Mouse (Mus musculus) stomach, embryonic 14.5 days (tissue): ENCODE measurements around the gene Tmem160. TPM values are rescaled to one million over a fixed set of nuclear protein-coding genes. Genes with fewer than 3 reads are reported as not detected.

Experiments
- ATAC-seq: fragments of 200-750 bp; cut with Nextera tagmentation; 2 replicates; pipeline ENCODE4 v1.8.0; 2017; ENCODE audit warnings: low read depth, moderate TSS enrichment; ENCODE audit not compliant: insufficient number of reproducible peaks, insufficient read depth, low FRiP score
- H3K27ac ChIP-seq: fragments of 300-500 bp; sonication (generic); 2 replicates; pipeline ENCODE4 v1.5.1; 2014; ENCODE audit warnings: mild to moderate bottlenecking, low read length, moderate library complexity, mixed read lengths
- H3K27me3 ChIP-seq: fragments of 300-500 bp; sonication (generic); 2 replicates; pipeline ENCODE4 v1.6.1; 2014; ENCODE audit warnings: low read length, control low read depth, mixed read lengths; ENCODE audit not compliant: control insufficient read depth, insufficient read depth
- H3K36me3 ChIP-seq: fragments of 300-500 bp; sonication (generic); 2 replicates; pipeline ENCODE4 v1.6.1; 2014; ENCODE audit warnings: mild to moderate bottlenecking, control low read depth, low read length, moderate library complexity, mixed read lengths; ENCODE audit not compliant: control insufficient read depth, insufficient read depth
- H3K4me1 ChIP-seq: fragments of 300-500 bp; sonication (generic); 2 replicates; pipeline ENCODE4 v1.6.1; 2014; ENCODE audit warnings: low read length, control low read depth, mixed read lengths; ENCODE audit not compliant: control insufficient read depth, insufficient read depth
- H3K4me2 ChIP-seq: fragments of 300-500 bp; sonication (generic); replicated peaks from 2 replicates; pipeline ENCODE4 v1.6.1; 2014; ENCODE audit warnings: low read depth, low read length, control low read depth
- H3K4me3 ChIP-seq: fragments of 300-500 bp; sonication (generic); 2 replicates; pipeline ENCODE4 v1.5.1; 2014; ENCODE audit warnings: low read depth, low read length, control low read depth
- H3K9ac ChIP-seq: fragments of 300-500 bp; sonication (generic); replicated peaks from 2 replicates; pipeline ENCODE4 v1.6.1; 2014; ENCODE audit warnings: low read depth, mild to moderate bottlenecking, control low read depth, low read length, moderate library complexity, mixed read lengths
- H3K9me3 ChIP-seq: fragments of 300-500 bp; sonication (generic); 2 replicates; pipeline ENCODE4 v1.6.1; 2016; ENCODE audit warnings: low read depth, low read length, control low read depth; ENCODE audit not compliant: control insufficient read depth
- WGBS: fragments of 180-500 bp; shearing (Covaris S2); extraction: QIAGEN DNeasy Blood & Tissue Kit; methylation state at CpG from one replicate; pipeline ENCODE4 v1.1.7; 2014; 5-methylcytosine and 5-hydroxymethylcytosine counted together
- polyA plus RNA-seq: library from polyadenylated mRNA; unstranded; fragments of >200 nt; fragmentation: Nextera tagmentation; extraction: Ambion mirVana; gene quantifications from 2 replicates; pipeline ENCODE4 v1.2.1, GENCODE M21; 2014

Gene Tmem160
- polyA plus RNA-seq, 1 experiment from 2014 or later, result 53.9 TPM

DNA sequence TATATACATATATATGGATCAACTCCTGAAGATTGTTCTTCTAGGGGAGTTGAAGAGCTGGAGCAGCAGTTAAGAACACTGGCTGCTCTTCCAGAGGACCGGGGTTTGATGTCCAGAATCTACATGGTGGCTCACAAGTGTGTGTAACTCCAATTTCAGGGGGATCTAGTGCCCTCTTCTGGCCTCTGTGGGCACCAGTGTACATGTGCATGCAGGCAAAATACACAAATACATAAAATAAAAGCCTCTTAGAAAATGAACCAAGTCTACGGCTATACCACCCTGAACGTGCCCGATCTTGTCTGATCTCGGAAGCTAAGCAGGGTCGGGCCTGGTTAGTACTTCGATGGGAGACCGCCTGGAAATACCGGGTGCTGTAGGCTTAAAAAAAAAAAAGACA, 19.0 kb downstream of the Tmem160 start:
- WGBS, result 46% methylated on average over 9 of the region's 9 CpGs
- 0 out of 2 replicates have a peak, but pooled peaks cover 7% of the 10 kb centered on the region for H3K4me1 ChIP-seq

DNA sequence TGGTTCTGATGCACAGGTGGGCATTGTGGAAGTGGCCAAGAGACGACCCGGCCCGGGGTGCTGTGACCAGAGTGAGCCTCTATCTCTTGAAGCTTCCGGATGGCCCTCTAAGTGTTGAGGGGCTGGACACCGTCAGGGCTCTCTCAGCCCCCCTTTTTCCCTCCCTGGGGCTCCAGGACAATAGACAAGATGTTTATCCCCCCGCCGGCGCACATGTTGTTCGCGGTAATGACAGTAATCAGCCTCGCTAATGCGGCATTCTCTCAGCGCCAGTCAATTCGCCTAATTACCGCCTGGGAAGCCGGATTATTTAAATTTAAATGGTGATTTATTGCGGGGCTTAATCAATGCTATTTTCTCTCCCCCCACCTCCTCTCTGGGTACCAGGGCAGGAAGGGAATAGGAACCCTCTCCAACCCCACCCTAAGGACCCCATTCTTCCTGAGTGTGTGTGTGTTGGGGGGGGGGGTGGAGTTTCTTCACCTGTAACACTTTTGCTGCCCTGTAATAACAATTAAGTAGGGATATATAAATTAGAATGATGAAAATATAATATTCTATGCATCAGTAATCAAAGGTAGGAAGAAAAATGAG, 19.6 kb downstream of the Tmem160 start:
- H3K9me3 ChIP-seq, result no peaks in the 10 kb centered on the region
- H3K27me3 ChIP-seq, result peaks cover 52% of the 10 kb centered on the region

More for the DNA sequence above, 19.0 kb downstream of the Tmem160 start:
- no peak overlapping the region for H3K4me2 ChIP-seq
- H3K9me3 ChIP-seq, result no peaks in the 10 kb centered on the region
- ATAC-seq, result no peak
- H3K27ac ChIP-seq, result no peak overlapping the region
- H3K9ac ChIP-seq, result no peak overlapping the region
- H3K36me3 ChIP-seq, result no peaks in the 10 kb centered on the region
- H3K27me3 ChIP-seq, result peaks cover 46% of the 10 kb centered on the region
- no peak overlapping the region for H3K4me3 ChIP-seq

DNA sequence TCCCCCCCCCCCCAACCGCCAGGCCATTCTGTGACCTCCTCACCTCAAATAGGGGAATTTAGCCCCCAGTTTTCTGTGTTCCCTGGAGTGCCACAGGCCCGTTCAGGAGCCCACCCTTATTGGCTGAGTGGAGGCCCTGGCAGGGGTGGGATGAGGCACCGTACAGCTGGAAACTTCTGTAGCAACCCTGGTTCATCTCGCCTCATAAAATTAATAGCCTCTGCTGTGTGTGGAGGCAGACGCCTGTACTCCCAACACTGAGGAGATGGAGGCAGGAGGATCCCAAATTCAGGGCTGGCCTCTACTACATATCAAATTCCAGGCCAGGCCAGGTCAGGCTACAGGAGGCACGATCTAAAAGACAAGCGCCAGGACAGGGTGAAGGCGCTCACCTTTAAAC, 21.3 kb downstream of the Tmem160 start:
- H3K9ac ChIP-seq, result no peak overlapping the region
- 0 out of 2 replicates have a peak, but pooled peaks cover 7% of the 10 kb centered on the region for H3K4me1 ChIP-seq
- H3K27ac ChIP-seq, result no peak overlapping the region
- no peaks in the 10 kb centered on the region for H3K36me3 ChIP-seq
- 49% methylated on average over 8 of the region's 8 CpGs for WGBS
- H3K9me3 ChIP-seq, result no peaks in the 10 kb centered on the region
- no peak overlapping the region for H3K4me2 ChIP-seq
- peaks cover 58% of the 10 kb centered on the region for H3K27me3 ChIP-seq
- no peak overlapping the region for H3K4me3 ChIP-seq
- no peak for ATAC-seq

More for the DNA sequence above, 19.6 kb downstream of the Tmem160 start:
- H3K36me3 ChIP-seq, result no peaks in the 10 kb centered on the region
- H3K4me2 ChIP-seq, result no peak overlapping the region
- no peak for ATAC-seq
- 0 out of 2 replicates have a peak, but pooled peaks cover 7% of the 10 kb centered on the region for H3K4me1 ChIP-seq
- no peak overlapping the region for H3K27ac ChIP-seq
- WGBS, result 18% methylated on average over 17 of the region's 17 CpGs
- no peak overlapping the region for H3K9ac ChIP-seq
- H3K4me3 ChIP-seq, result no peak overlapping the region

DNA sequence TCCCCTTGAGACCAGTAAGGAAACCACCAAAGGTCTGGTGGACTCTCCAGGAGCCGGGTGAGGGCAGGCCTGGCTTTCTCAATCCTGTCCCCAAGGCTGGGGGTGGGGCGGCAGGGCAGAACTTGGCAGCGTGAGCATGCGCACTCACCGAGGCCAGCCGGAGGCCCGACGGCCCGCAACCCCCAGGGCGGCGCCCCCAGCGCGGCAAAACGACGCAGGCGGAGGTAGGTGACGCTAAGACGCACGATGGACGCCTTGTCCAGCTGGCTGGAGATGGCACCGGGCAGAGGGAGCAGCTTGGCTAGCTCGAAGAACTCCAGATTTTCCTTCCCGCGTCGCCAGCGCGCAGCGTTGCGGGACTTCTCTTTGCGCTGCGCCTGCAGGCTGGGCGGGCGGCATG, 21.9 kb downstream of the Tmem160 start:
- 0 out of 2 replicates have a peak, but pooled peaks cover 7% of the 10 kb centered on the region for H3K4me1 ChIP-seq
- H3K9ac ChIP-seq, result no peak overlapping the region
- no peak overlapping the region for H3K27ac ChIP-seq
- peaks cover 58% of the 10 kb centered on the region for H3K27me3 ChIP-seq
- H3K9me3 ChIP-seq, result no peaks in the 10 kb centered on the region
- ATAC-seq, result no peak
- 4% methylated on average over 33 of the region's 33 CpGs for WGBS
- no peak overlapping the region; the same call in 1 of the 2 replicates for H3K4me3 ChIP-seq
- H3K4me2 ChIP-seq, result peak overlapping the region; percentile 24
- H3K36me3 ChIP-seq, result no peaks in the 10 kb centered on the region

DNA sequence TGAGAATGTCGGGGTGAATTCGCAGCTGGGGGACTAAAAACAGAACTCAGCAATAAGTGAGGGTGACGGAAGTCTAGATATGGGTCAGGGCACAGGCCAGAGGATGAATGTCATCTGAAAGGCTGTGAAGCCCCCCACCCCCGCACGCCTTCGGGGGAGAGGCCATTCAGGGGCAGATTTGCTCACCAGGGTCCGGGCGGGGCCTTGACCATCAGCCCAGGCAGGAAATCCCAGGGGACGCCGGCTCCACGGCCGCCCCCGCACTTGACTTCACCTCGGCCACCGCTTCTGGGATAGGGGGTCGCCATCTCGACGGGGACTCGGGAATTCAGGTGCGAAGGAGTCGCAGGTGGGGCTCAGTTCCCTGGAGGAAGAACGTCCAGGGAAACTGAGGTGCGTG, 22.7 kb downstream of the Tmem160 start:
- Histone ChIP-seq H3K27ac (no peak overlapping the region), H3K36me3 (no peaks in the 10 kb centered on the region), H3K4me2 (no peak overlapping the region), H3K4me1 (0 out of 2 replicates have a peak, but pooled peaks cover 7% of the 10 kb centered on the region), H3K9ac (no peak overlapping the region), H3K9me3 (no peaks in the 10 kb centered on the region), H3K27me3 (peaks cover 58% of the 10 kb centered on the region), H3K4me3 (no peak overlapping the region)
- ATAC-seq, result no peak
- WGBS, result 4% methylated on average over 23 of the region's 23 CpGs

DNA sequence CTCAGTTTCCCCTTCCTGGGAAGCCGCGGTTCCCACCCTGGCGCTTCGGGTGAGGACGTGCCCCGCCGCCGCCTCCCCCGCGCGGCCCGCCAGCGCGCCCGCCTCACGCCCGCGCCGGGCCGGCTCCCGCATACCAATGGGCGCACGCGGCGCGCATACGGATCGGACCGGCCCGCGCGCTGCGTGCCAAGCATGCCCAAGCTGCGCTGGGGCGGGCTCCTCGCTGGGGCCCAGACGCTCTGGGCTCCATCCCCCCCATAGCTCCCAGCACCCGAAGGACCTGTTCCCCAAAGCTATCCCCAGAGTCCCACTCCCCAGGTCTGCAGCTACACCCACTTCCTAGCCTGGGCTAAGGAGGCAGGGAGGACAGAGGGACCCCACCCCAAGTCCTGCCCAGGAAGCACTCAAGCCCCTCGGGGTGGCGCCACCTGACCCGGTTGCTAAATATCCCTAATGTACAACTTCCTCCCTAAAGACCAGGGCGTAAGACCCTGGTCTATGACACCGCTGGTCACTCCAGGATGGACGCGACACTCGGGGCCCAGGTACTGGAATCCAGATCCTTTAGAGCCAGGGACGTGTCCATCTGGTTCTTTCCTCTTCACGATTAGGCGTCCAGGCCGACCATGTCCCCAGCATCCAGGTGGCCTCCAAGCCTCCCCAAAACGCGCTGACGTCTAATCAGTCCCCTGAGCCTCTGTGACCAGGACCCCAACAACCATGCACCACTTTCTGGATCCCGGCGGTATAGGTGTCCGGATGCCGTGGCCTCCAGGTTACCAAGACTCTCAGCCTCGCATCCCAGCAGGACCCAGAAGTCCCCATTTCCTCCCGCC, 23.4 kb downstream of the Tmem160 start:
- Histone ChIP-seq H3K27me3 (peaks cover 58% of the 10 kb centered on the region), H3K4me2 (peak overlapping the region; percentile 41), H3K36me3 (no peaks in the 10 kb centered on the region), H3K4me1 (0 out of 2 replicates have a peak, but pooled peaks cover 7% of the 10 kb centered on the region), H3K27ac (no peak overlapping the region), H3K9ac (no peak overlapping the region), H3K9me3 (no peaks in the 10 kb centered on the region), H3K4me3 (peak overlapping the region; percentile 19; the same call in 1 of the 2 replicates)
- 1% methylated on average over 54 of the region's 59 CpGs for WGBS
- ATAC-seq, result no peak

DNA sequence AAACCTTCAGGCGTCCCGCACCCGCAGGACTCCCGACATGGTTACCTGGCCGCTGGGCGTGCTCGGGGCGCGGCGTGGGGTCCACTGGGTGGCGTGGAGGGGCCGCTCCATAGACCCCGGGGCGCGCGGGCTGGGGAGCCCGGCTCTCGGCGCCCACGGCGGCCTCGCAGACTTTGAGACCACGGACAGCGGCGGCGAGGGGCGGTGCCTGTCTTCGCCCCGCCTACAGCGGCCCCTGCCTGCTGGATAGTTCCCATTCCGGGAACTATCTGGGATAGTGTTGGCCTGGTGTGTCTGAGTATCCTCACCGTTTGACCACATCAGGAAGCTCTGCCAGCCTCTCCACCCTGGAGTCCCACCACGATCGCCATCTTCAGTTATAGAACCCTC, 24.0 kb downstream of the Tmem160 start:
- no peaks in the 10 kb centered on the region for H3K9me3 ChIP-seq
- 0 out of 2 replicates have a peak, but pooled peaks cover 7% of the 10 kb centered on the region for H3K4me1 ChIP-seq
- under 1% methylated on average over 34 of the region's 34 CpGs for WGBS
- ATAC-seq, result peak; percentile 62; the same call in 1 of the 2 replicates
- H3K27ac ChIP-seq, result no peak overlapping the region
- peak overlapping the region; percentile 19; the same call in 1 of the 2 replicates for H3K4me3 ChIP-seq
- H3K4me2 ChIP-seq, result peak overlapping the region; percentile 41
- H3K9ac ChIP-seq, result no peak overlapping the region
- no peaks in the 10 kb centered on the region for H3K36me3 ChIP-seq
- H3K27me3 ChIP-seq, result peaks cover 55% of the 10 kb centered on the region

DNA sequence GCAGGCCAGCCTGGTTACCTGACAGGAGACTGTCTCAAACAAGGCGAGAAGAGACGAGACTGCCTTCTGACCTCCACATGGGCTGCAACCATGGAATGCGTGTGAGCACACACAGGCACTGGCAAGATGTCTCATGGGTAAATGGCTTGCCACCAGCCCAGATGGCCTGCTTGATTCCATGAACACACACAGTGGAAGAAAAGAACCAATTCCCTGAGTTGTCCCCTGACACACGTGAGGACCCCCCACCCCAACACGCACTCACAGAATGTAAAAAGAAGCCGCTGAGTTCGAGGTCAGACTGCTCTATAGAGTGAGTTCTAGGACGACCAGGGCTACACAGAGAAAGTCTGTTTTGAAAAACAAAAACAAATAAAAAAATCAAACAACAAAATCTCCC, 25.0 kb downstream of the Tmem160 start, which contains the start of gene Npas1:
Gene Npas1 (minus strand): TSS at position 101 of the 400 bp plus-strand sequence.
- Histone ChIP-seq H3K9ac (no peak within 1 kb of the TSS), H3K4me2 (peak within 1 kb of the TSS; percentile 41), H3K9me3 (no peaks in the 10 kb centered on the region), H3K4me3 (peak within 1 kb of the TSS; percentile 19; the same call in 1 of the 2 replicates), H3K36me3 (no peaks in the 10 kb centered on the region), H3K27ac (no peak within 1 kb of the TSS), H3K4me1 (0 out of 2 replicates have a peak, but pooled peaks cover 7% of the 10 kb centered on the region), H3K27me3 (peaks cover 48% of the 10 kb centered on the region)
- 86% methylated on average over 8 of the region's 8 CpGs for WGBS
- ATAC-seq, result no peak
